Mouse (Mus musculus): Measurements from ENCODE around the gene Dnajc6. TPM values are rescaled to one million over a fixed set of nuclear protein-coding genes. Genes with fewer than 3 reads are reported as not detected.

Dnajc6 gene
- polyA plus RNA-seq, 1 experiment, result 31.9 TPM

GRCm38 (mm10) chr4:101572142-101572541 lies 75.7 kb downstream of the Dnajc6 start:
- Histone ChIP-seq H3K4me3 (ENCODE audit: control insufficient read depth, insufficient read depth, low read length) (no peak overlapping the region), H3K36me3 (ENCODE audit: control insufficient read depth, insufficient read depth, low read length) (no peaks in the 10 kb centered on the region), H3K27ac (ENCODE audit: control insufficient read depth, insufficient read depth, low read length) (no peak overlapping the region), H3K4me1 (replicated peaks; ENCODE audit: control insufficient read depth, insufficient read depth, low read length) (no peaks in the 10 kb centered on the region; the same call in 1 of the 2 replicates), H3K27me3 (ENCODE audit: control insufficient read depth, insufficient read depth, low read length) (no peaks in the 10 kb centered on the region)
- no peak for DNase-seq
- WGBS, result over 99% methylated on average over 2 of the region's 2 CpGs
- TF ChIP-seq CTCF (IDR thresholded peaks at IDR 0.05; ENCODE audit: borderline replicate concordance, control insufficient read depth, extremely low read depth, insufficient read depth, low read length, poor library complexity), result no peak

DNA sequence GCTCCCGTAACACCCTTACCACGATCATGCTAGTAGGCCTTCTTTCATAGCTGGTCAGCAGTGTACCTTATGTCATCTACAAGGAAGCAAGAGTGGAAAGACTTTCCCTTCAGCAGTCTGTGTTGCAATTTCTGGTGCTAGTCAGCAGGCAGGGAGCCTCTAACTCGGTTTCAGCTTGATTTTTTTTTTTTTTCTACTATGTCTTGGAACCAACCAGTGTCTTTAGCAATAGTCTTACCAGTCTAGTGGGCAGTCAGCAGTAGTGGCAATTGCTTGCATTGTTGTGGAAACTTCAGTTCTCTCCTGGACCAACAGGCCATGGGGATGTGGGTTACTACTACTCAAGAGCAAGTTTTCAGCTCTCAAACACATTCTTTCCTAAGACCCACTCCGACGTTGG lies 78.9 kb downstream of the Dnajc6 start:
- Histone ChIP-seq H3K27me3 (ENCODE audit: control insufficient read depth, insufficient read depth, low read length) (no peaks in the 10 kb centered on the region), H3K4me3 (ENCODE audit: control insufficient read depth, insufficient read depth, low read length) (no peak overlapping the region), H3K27ac (ENCODE audit: control insufficient read depth, insufficient read depth, low read length) (no peak overlapping the region), H3K36me3 (ENCODE audit: control insufficient read depth, insufficient read depth, low read length) (no peaks in the 10 kb centered on the region), H3K4me1 (replicated peaks; ENCODE audit: control insufficient read depth, insufficient read depth, low read length) (no peaks in the 10 kb centered on the region; the same call in 1 of the 2 replicates)
- TF ChIP-seq CTCF (IDR thresholded peaks at IDR 0.05; ENCODE audit: borderline replicate concordance, control insufficient read depth, extremely low read depth, insufficient read depth, low read length, poor library complexity) (no peak), POLR2A (IDR thresholded peaks at IDR 0.05; ENCODE audit: control insufficient read depth, extremely low read depth, insufficient read depth, low read length, poor library complexity) (no peak)
- no peak for DNase-seq
- 93% methylated on average over 5 of the region's 5 CpGs for WGBS

DNA sequence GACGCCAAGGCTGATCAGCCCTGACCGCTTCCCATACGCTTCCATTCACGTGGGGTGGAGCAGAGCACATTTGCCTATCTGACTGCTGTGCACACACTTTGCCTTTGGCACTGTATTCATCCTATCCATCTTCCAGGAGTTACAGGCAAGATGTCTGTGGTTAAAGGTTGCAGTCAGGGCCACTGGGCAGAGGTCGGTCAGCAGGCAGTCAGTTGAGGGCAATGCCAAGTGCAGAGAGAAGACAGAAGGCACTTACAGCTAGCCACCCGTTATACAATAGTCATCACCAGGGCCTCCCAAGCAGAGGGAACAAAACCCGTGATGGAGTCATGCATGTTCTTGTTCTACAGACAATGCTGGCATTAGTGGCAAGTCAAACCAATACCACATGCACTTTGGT lies 82.3 kb downstream of the Dnajc6 start:
- TF ChIP-seq POLR2A (IDR thresholded peaks at IDR 0.05; ENCODE audit: control insufficient read depth, extremely low read depth, insufficient read depth, low read length, poor library complexity), result no peak
- no peak for TF ChIP-seq CTCF (IDR thresholded peaks at IDR 0.05; ENCODE audit: borderline replicate concordance, control insufficient read depth, extremely low read depth, insufficient read depth, low read length, poor library complexity)
- H3K4me3 ChIP-seq (ENCODE audit: control insufficient read depth, insufficient read depth, low read length), result no peak overlapping the region
- WGBS, result 95% methylated on average over 7 of the region's 7 CpGs

GRCm38 (mm10) chr4:101579517-101579916 lies 83.1 kb downstream of the Dnajc6 start:
- whole genome bisulfite sequencing, result 87% methylated on average over 5 of the region's 5 CpGs
- Histone ChIP-seq H3K27ac (ENCODE audit: control insufficient read depth, insufficient read depth, low read length) (no peak overlapping the region), H3K36me3 (ENCODE audit: control insufficient read depth, insufficient read depth, low read length) (no peaks in the 10 kb centered on the region), H3K4me1 (replicated peaks; ENCODE audit: control insufficient read depth, insufficient read depth, low read length) (no peaks in the 10 kb centered on the region; the same call in 1 of the 2 replicates), H3K27me3 (ENCODE audit: control insufficient read depth, insufficient read depth, low read length) (no peaks in the 10 kb centered on the region), H3K4me3 (ENCODE audit: control insufficient read depth, insufficient read depth, low read length) (no peak overlapping the region)
- DNase-seq, result no peak
- no peak for TF ChIP-seq POLR2A (IDR thresholded peaks at IDR 0.05; ENCODE audit: control insufficient read depth, extremely low read depth, insufficient read depth, low read length, poor library complexity)
- no peak for TF ChIP-seq CTCF (IDR thresholded peaks at IDR 0.05; ENCODE audit: borderline replicate concordance, control insufficient read depth, extremely low read depth, insufficient read depth, low read length, poor library complexity)

More for the DNA sequence above, 82.3 kb downstream of the Dnajc6 start:
- H3K27me3 ChIP-seq (ENCODE audit: control insufficient read depth, insufficient read depth, low read length), result no peaks in the 10 kb centered on the region
- no peak for DNase-seq
- H3K4me1 ChIP-seq (replicated peaks; ENCODE audit: control insufficient read depth, insufficient read depth, low read length), result no peaks in the 10 kb centered on the region; the same call in 1 of the 2 replicates
- no peaks in the 10 kb centered on the region for H3K36me3 ChIP-seq (ENCODE audit: control insufficient read depth, insufficient read depth, low read length)
- no peak overlapping the region for H3K27ac ChIP-seq (ENCODE audit: control insufficient read depth, insufficient read depth, low read length)

DNA sequence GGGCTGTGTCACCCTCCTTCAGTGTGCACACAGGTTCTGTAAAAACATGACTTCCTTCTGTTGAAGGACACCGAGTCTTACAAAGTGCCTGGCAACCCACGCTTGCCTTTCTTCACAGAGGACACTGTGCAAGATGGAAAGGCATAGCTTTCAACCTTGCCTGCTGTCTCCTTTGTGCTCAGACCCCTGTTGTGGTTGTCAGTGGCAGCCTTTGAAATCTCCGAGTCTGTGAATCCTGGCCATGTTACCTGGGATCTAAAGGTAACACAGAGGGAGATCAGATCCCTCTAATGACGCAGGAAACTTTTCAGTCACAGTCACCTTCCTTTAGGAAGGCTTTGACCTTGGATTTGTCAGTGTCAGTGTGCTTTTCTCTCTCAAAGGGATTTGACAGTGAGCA lies 84.7 kb downstream of the Dnajc6 start:
- 84% methylated on average over 4 of the region's 4 CpGs for WGBS
- H3K4me1 ChIP-seq (replicated peaks; ENCODE audit: control insufficient read depth, insufficient read depth, low read length), result peaks cover 9% of the 10 kb centered on the region
- TF ChIP-seq CTCF (IDR thresholded peaks at IDR 0.05; ENCODE audit: borderline replicate concordance, control insufficient read depth, extremely low read depth, insufficient read depth, low read length, poor library complexity) (no peak), POLR2A (IDR thresholded peaks at IDR 0.05; ENCODE audit: control insufficient read depth, extremely low read depth, insufficient read depth, low read length, poor library complexity) (no peak)
- H3K36me3 ChIP-seq (ENCODE audit: control insufficient read depth, insufficient read depth, low read length), result no peaks in the 10 kb centered on the region
- H3K27ac ChIP-seq (ENCODE audit: control insufficient read depth, insufficient read depth, low read length), result no peak overlapping the region
- DNase-seq, result no peak
- H3K4me3 ChIP-seq (ENCODE audit: control insufficient read depth, insufficient read depth, low read length), result no peak overlapping the region
- H3K27me3 ChIP-seq (ENCODE audit: control insufficient read depth, insufficient read depth, low read length), result no peaks in the 10 kb centered on the region

DNA sequence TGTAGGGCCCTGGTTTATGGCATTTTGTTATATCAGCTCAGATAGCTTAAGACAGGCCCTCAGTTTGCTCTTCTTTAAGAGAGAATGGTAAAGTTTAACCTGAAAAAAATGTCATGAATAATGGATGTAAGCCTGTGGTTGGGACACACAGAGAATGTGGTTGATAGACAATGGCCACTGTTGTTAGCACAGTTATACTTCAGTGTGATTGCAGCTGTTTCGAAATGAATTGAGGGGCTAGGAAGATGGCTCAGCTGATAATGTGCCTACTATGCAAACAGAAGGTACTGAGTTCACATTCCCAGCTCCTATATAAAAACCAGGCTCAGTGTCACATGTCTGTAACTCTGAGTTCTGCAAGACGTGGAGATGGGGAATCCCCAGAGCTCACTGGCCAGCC lies 86.4 kb downstream of the Dnajc6 start:
- Histone ChIP-seq H3K4me1 (replicated peaks; ENCODE audit: control insufficient read depth, insufficient read depth, low read length) (peaks cover 9% of the 10 kb centered on the region), H3K4me3 (ENCODE audit: control insufficient read depth, insufficient read depth, low read length) (no peak overlapping the region), H3K27me3 (ENCODE audit: control insufficient read depth, insufficient read depth, low read length) (no peaks in the 10 kb centered on the region), H3K27ac (ENCODE audit: control insufficient read depth, insufficient read depth, low read length) (no peak overlapping the region), H3K36me3 (ENCODE audit: control insufficient read depth, insufficient read depth, low read length) (no peaks in the 10 kb centered on the region)
- 89% methylated on average over 2 of the region's 2 CpGs for WGBS
- DNase-seq, result no peak
- TF ChIP-seq POLR2A (IDR thresholded peaks at IDR 0.05; ENCODE audit: control insufficient read depth, extremely low read depth, insufficient read depth, low read length, poor library complexity) (no peak), CTCF (IDR thresholded peaks at IDR 0.05; ENCODE audit: borderline replicate concordance, control insufficient read depth, extremely low read depth, insufficient read depth, low read length, poor library complexity) (no peak)
